Mouse (Mus musculus) hematopoietic stem cell, adult 5-6 weeks (primary cell): ENCODE results near the gene Rsrp1. TPM values are rescaled to one million over a fixed set of nuclear protein-coding genes. Genes with fewer than 3 reads are reported as not detected.

Experiments used
- ATAC-seq, 2 experiments: fragments of 125-278 bp in 1 of 2; replicated peaks in 1 of 2; 2 replicates each; pipeline ENCODE4 v1.8.0; 2016 to 2017; ENCODE audit warnings: inconsistent platforms in 2 of 2, mild to moderate bottlenecking in 2 of 2, moderate number of reproducible peaks in 2 of 2, low read depth in 1 of 2, moderate TSS enrichment in 1 of 2; ENCODE audit not compliant: low FRiP score in 2 of 2, poor library complexity in 2 of 2, severe bottlenecking in 2 of 2, insufficient read depth in 1 of 2, low TSS enrichment in 1 of 2
- total RNA-seq: library from RNA; stranded (forward); fragments of 172-1452, 232-1000 nt; gene quantifications from 2 replicates; pipeline ENCODE4 v1.2.3, GENCODE M21; 2017

The Rsrp1 gene
- total RNA-seq, 1 experiment from 2014 or later: 121 TPM

- no peak for ATAC-seq
Observed at GRCm38 (mm10) chr4:134943758-134944538, 20.6 kb downstream of the Rsrp1 start.

GRCm38 (mm10) chr4:134946024-134946744 lies 22.8 kb downstream of the Rsrp1 start:
- peak; percentile 62 to 63; a peak in 3 of 4 replicates for ATAC-seq

GRCm38 (mm10) chr4:134950518-134951091 lies 27.2 kb downstream of the Rsrp1 start:
- ATAC-seq: peak; percentile 76 to 84

- ATAC-seq: no peak
Observed at GRCm38 (mm10) chr4:134954461-134954860, 31.1 kb downstream of the Rsrp1 start.

DNA sequence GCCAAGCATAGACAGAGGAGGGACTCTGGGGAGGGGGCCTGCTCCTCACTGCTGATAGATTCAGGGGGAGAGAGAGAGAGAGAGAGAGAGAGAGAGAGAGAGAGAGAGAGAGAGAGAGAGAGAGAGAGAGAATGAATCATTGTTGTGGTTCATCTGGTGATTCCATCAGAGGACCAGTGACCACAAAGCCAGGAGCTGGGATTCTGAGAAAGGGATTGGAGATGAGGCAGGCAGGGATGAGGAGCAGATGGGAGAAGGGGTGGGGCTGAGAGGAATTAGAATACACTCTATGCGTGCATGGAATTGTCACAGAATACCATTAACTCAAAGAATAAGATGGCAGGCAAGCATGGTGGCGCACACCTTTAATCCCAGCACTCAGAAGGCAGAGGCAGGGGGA lies 31.8 kb downstream of the Rsrp1 start:
- ATAC-seq: no peak

- no peak for ATAC-seq
Observed at GRCm38 (mm10) chr4:134955845-134956244, 32.5 kb downstream of the Rsrp1 start.

GRCm38 (mm10) chr4:134956328-134956727 lies 32.9 kb downstream of the Rsrp1 start:
- ATAC-seq: peak; percentile 59 to 62

DNA sequence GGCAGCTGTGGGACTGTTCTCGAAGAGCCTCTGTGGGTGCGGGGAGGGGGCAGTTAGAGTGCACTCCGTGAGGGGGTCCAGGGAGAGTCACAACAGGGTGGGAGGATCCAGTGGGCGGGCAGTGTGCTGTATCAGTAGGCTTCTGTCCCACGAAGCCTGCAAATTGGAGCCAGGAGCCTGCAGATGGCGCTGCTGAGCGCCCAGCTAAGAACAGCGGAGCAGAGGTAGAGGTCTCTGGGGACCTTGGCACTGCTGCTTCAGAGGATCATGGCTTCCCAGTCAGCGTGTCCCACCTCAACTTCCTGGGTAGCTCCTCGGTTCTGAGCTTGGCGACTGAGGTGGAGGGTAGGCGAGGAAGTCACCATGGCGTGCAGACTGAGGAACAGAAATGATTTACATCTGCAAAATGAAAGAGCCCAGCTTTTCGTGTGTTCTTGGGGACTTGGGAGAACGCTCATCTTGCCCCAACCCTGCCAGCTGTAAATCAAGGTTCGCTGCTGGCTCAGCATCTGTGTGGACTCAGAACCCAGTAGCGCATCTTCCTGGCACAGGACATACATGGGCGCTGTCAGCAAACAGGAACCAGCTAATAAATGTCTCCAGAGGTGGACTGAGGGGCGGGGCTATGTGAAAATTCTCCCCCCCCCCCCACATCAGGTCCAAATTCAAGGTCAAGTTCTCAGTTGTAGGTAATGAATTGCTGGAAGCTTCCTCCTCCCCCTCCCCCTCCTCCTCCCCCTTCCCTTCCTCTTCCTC lies 39.8 kb downstream of the Rsrp1 start:
- peak; percentile 74 to 77 for ATAC-seq

DNA sequence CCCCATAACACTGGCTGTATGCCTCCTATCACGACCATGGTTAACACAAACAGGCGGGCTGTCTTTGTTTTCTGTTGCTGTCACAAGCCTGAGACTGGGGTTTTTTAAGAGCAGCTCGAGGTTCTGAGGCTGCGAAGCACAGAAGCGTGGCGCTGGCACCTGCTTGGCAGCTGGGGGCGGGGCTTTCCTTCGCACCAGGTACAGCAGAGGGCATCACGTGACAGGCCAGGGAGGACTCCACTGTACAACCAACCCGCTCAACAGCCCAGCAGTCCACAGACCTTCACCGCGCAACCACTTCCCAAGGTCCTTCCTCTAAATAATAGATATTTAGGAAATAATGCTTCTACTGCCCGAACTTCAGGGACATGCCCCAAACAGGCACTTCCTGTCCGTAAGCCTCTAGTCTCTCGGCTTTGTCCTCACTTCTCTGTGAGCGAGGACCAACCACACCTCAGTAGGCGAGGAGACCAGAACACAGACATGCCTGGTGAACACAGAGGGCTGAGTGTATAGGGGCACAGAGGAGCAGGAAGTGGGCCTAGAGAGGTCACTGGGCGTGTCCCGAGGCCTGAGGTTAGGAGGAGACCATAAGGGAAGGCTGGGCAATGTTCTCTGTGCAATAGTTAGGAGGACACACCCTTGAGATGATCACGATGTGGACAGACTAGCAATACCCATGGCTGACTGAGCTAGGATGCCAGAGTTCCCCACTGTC lies 44.7 kb downstream of the Rsrp1 start:
- ATAC-seq: 0 out of 4 replicates have a peak, but pooled peaks of 1 of the 2 experiments have one; percentile 21

DNA sequence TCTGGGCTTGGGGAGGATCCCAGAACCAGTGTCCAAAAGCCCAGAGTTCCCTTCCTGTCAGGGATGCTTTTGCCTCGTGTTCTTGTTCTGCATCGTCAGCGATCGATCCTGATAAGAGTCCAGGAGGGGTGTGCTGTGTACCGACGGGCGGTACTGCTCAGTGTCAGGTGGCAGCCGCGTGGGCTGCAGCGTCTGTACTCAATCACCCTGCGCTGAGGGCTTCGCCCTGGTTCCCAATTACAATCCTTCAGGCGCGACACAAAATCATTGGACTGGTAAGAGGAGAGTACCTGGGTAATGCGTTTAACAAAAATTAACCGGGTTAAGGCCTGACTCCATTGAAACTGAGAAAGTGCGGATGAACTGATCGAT lies 45.2 kb downstream of the Rsrp1 start:
- no peak for ATAC-seq

DNA sequence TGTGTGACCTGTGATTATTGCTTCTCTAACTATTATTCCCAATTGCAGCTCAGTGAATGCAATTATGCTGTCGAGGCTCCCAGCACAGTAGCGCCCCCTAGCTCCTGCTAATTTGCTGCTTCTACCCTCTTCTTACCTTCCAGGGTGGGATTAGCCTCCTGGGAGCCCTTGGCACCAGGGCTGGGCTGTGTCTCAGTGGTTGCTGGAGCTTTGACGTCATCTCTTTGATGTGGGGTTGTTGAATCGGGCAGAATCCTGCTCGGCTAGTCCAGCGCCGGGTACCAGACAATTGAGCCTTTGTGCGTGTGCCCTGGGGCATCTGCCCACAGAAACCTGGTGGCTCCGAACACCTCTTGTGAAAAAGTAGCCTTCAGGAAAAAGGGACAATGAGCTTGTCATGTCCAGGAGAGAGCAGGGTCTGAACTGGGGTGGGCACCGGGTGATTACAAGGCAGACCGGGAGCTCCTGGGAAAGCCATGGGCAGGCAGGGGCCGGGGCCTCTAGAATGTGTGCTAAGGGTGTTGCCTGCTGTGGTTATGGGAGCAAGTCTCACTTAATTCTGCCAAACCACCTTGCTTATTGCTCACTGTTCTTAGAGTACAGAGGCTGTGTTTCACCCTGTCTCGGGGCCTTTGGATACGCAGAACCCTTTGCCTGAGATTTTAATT lies 52.0 kb downstream of the Rsrp1 start:
- ATAC-seq: no peak

DNA sequence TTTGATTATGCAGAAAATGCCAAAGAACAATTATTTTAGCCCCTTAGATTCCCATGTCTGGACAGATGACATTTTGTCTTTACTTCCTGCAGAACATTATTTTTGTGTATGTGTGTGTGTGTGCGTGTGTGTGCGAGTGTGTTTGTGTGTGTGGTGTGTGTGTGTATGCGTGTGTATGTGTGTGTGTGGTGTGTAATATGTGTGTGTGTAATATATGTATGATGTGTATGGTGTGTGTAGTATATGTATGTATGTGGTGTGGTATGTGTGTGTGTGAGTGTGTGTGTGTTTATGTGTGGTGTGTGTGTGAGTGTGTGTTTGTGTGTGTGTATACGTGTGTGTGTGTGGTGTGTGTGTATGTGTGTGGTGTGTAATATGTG lies 52.5 kb downstream of the Rsrp1 start:
- no peak for ATAC-seq

Other genes starting within 250 kb of the Rsrp1 start
- gene Man1c1, start 219.3 kb upstream of the Rsrp1 start, total RNA-seq: 4.4 and 7.5 TPM in 2 replicates
- gene Ldlrap1, start 155.6 kb upstream of the Rsrp1 start, total RNA-seq: 11.1 and 20.8 TPM in 2 replicates
- 71.4 and 79.2 TPM in 2 replicates for gene Maco1, start 70.2 kb upstream of the Rsrp1 start, total RNA-seq
- 5.5 and 34.6 TPM in 2 replicates for gene Rhd, start 59.1 kb upstream of the Rsrp1 start, total RNA-seq
- 226 and 246 TPM in 2 replicates for gene Tmem50a, start 8.6 kb upstream of the Rsrp1 start, total RNA-seq
- gene Syf2, start 7.3 kb downstream of the Rsrp1 start, total RNA-seq: 251 and 314 TPM in 2 replicates
- gene Runx3, start 197.1 kb downstream of the Rsrp1 start, total RNA-seq: 12.9 and 30.4 TPM in 2 replicates